Mouse (Mus musculus) intestine, embryonic 14.5 days (tissue): ENCODE measurements around the gene Ell. TPM values are rescaled to one million over a fixed set of nuclear protein-coding genes. Genes with fewer than 3 reads are reported as not detected.
"Not testable (repeated sequence)": the region's sequence is repeated elsewhere in the genome, so short reads cannot be mapped to it uniquely, and the experiment has no call there.

Experiments
- ATAC-seq: fragments of 200-750 bp; cut with Nextera tagmentation; replicated peaks from 2 replicates; pipeline ENCODE4 v1.8.0; 2017; ENCODE audit warnings: low read depth, moderate number of reproducible peaks, moderate TSS enrichment, moderate library complexity; ENCODE audit not compliant: low FRiP score, low TSS enrichment
- DNase-seq: peaks from one replicate; pipeline ENCODE4 v3.0.0-alpha.2; 2018; ENCODE audit warnings: low spot score
- H3K27ac ChIP-seq: fragments of 300-500 bp; sonication (generic); 2 replicates; pipeline ENCODE4 v1.5.1; 2014; ENCODE audit warnings: low read depth, mild to moderate bottlenecking, control low read depth
- H3K27me3 ChIP-seq: fragments of 300-500 bp; sonication (generic); replicated peaks from 2 replicates; pipeline ENCODE4 v1.6.1; 2014; ENCODE audit warnings: low read length, control low read depth; ENCODE audit not compliant: control insufficient read depth, insufficient read depth
- H3K36me3 ChIP-seq: fragments of 300-500 bp; sonication (generic); 2 replicates; pipeline ENCODE4 v1.6.1; 2014; ENCODE audit warnings: low read length, control low read depth; ENCODE audit not compliant: control insufficient read depth, insufficient read depth
- H3K4me1 ChIP-seq: fragments of 300-500 bp; sonication (generic); replicated peaks from 2 replicates; pipeline ENCODE4 v1.6.1; 2014; ENCODE audit warnings: low read length, control low read depth, mixed read lengths; ENCODE audit not compliant: control insufficient read depth, insufficient read depth
- H3K4me2 ChIP-seq: fragments of 300-500 bp; sonication (generic); 2 replicates; pipeline ENCODE4 v1.6.1; 2014; ENCODE audit warnings: low read length
- H3K4me3 ChIP-seq: fragments of 300-500 bp; sonication (generic); 2 replicates; pipeline ENCODE4 v1.5.1; 2014; ENCODE audit warnings: low read depth, low read length, control low read depth, mixed read lengths
- H3K9ac ChIP-seq: fragments of 300-500 bp; sonication (generic); 2 replicates; pipeline ENCODE4 v1.6.1; 2014; ENCODE audit warnings: mild to moderate bottlenecking, low read length
- H3K9me3 ChIP-seq: fragments of 300-500 bp; sonication (generic); 2 replicates; pipeline ENCODE4 v1.6.1; 2016; ENCODE audit warnings: low read length, control low read depth; ENCODE audit not compliant: control insufficient read depth
- WGBS: fragments of 180-500 bp; shearing (Covaris S2); extraction: QIAGEN DNeasy Blood & Tissue Kit; methylation state at CpG from one replicate; pipeline ENCODE4 v1.1.7; 2014; 5-methylcytosine and 5-hydroxymethylcytosine counted together
- polyA plus RNA-seq: library from polyadenylated mRNA; unstranded; fragments of >200 nt; fragmentation: Nextera tagmentation; extraction: Ambion mirVana; gene quantifications from 2 replicates; pipeline ENCODE4 v1.2.1, GENCODE M21; 2014

The Ell gene
- polyA plus RNA-seq, 1 experiment from 2014 or later = 16.6 TPM

DNA sequence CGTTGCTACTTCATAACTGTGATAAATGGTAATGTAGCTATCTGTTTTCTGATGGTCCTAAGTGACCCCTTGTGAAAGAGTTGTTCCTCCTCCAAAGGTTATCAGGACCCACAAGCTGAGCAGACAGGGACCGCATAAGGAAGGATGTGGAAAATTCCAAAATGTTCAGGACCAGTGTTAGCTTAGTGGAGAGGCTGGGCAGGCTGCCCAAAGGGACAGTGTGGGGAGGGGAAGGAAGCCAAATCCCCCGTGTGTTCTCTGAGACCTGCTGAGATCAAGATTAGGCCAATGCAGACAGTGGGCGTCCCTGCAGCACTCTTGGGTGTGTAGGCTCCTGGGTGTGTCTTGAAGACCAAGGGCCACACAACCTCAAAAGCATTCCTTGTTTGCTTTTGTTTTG, 35.7 kb downstream of the Ell start:
- no peaks in the 10 kb centered on the region for H3K9me3 ChIP-seq
- peaks cover 25% of the 10 kb centered on the region for H3K36me3 ChIP-seq
- DNase-seq = no peak
- H3K4me1 ChIP-seq = no peaks in the 10 kb centered on the region
- H3K4me3 ChIP-seq = no peak overlapping the region
- no peak for ATAC-seq
- H3K9ac ChIP-seq = no peak overlapping the region
- no peak overlapping the region for H3K4me2 ChIP-seq
- WGBS = 77% methylated on average over 4 of the region's 4 CpGs
- no peak overlapping the region for H3K27ac ChIP-seq
- no peaks in the 10 kb centered on the region for H3K27me3 ChIP-seq

DNA sequence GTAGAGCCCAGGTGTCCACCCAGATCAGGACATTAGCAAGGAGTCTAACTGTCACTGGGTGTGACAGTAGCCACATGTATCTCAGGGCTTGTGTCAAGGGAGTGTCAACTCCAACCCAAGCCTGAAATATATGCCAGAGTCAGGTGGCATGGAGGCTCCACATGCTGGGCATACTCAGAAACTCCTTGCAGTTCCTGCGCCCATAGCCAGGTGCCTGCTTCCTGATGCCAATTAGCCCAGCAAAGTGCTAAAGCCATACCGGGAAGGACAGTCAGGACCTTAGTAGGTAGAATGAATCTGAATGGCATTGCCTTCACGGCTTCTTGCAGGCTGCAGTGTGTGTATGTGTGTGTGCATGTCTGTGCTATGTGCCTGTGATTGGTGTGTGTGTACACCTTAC, 38.0 kb downstream of the Ell start:
- Histone ChIP-seq H3K9ac (no peak overlapping the region), H3K4me3 (no peak overlapping the region), H3K27me3 (no peaks in the 10 kb centered on the region), H3K4me2 (no peak overlapping the region), H3K36me3 (peaks cover 48% of the 10 kb centered on the region), H3K9me3 (no peaks in the 10 kb centered on the region), H3K27ac (no peak overlapping the region), H3K4me1 (no peaks in the 10 kb centered on the region)
- 90% methylated on average over 3 of the region's 3 CpGs for WGBS
- no peak for ATAC-seq
- DNase-seq = no peak

DNA sequence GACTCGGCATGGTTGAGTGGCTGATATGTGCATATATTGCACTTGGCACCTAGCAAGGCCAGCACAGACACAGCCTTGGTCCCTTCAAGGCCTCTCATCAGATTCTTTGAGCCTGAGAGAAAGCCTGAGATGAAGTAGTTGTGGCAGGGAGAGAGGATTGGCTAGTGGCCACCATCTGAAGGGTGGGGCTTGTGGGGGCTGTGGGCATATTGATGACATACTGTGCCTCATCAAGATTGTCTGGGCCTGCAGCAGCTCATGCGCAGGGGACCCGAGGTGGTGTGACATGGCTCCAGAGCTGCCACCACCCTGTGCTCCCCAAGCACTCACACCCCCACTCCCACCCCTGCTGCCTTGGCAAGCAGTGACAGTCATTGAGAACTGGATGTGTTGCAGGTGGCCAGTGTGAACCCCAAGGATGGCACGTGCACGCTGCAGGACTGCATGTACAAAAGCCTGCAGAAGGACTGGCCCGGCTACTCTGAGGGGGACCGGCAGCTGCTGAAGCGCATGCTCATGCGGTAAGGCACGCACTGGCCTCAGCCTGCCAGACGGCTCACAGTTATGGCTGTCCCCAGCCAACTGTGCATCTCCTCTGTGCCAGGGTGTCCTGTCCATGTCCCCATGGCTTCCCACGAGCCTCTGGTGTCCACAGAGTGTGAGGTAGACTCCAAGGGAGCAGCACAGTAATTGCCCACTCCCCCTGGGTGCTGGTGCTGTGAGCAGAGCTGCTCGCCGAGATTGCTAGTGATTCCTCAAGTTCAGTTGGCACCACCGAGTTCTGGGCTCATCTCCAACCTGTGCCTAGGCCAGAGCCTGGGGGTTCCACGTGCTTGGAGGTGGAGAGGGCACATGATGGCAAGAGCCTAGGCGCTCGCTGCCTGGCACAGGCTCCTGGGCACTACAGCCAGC, 44.5 kb downstream of the Ell start:
- no peak overlapping the region for H3K4me2 ChIP-seq
- H3K9ac ChIP-seq = no peak overlapping the region
- H3K4me3 ChIP-seq = no peak overlapping the region
- H3K27me3 ChIP-seq = no peaks in the 10 kb centered on the region
- H3K9me3 ChIP-seq = no peaks in the 10 kb centered on the region
- DNase-seq (no peak), ATAC-seq (no peak)
- 95% methylated on average over 18 of the region's 18 CpGs for WGBS
- H3K4me1 ChIP-seq = no peaks in the 10 kb centered on the region
- H3K27ac ChIP-seq = no peak overlapping the region
- peaks cover 89% of the 10 kb centered on the region for H3K36me3 ChIP-seq

DNA sequence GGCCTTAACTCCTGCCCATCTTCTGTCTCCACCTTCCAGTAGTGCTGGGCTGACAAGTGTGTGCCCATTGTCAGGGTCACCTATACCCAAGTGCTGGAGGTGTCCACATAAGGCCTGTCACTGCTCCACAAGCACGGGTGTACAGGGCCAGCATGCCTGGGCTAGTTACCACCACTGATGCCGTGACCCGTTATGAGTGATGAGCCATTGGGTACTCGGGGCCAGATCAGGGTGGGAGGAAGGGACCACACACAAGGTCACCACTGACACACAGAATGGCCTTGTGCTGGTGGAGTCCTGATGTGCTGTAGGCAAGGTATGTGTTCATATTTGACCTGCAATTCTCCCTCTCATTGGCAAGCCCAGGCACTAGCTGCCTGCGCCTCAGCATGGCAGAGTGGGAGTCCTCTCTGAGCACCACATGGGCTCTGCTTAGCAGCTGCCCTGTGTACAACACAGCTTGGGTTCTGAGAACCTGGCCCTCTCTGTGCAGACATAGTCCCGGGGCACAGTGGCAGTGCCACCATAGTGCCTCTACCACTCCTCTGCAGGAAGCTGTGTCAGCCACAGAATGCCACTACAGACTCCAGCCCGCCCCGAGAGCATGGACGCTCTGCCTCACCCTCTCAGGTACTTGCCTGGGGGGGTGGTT, 45.5 kb downstream of the Ell start:
- no peak overlapping the region for H3K9ac ChIP-seq
- H3K4me3 ChIP-seq = no peak overlapping the region
- H3K27me3 ChIP-seq = no peaks in the 10 kb centered on the region
- H3K4me1 ChIP-seq = no peaks in the 10 kb centered on the region
- peaks cover 89% of the 10 kb centered on the region for H3K36me3 ChIP-seq
- WGBS = 88% methylated on average over 9 of the region's 9 CpGs
- no peak overlapping the region for H3K27ac ChIP-seq
- ATAC-seq (0 out of 2 replicates have a peak, but pooled peaks have one; percentile 8), DNase-seq (no peak)
- H3K4me2 ChIP-seq = no peak overlapping the region
- H3K9me3 ChIP-seq = no peaks in the 10 kb centered on the region

DNA sequence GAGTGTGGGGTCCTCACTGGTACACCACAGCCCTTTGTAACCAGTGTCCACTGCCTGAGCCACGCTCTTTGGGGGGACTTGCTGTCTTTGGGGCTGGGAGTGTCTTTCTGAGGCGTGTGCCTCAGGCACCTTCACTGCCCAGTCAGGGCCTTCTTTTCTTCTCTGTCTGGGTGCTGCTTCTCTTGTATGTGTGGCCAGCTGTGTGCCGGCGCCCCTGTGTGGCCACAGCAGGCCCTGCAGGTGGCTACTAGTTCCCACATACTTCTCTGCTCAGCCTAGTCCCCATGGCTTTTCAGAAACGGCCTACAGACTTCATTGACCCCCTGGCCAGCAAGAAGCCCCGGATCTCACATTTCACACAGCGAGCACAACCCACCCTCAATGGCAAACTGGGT, 46.0 kb downstream of the Ell start:
- no peak overlapping the region for H3K4me2 ChIP-seq
- H3K4me3 ChIP-seq = no peak overlapping the region
- H3K4me1 ChIP-seq = no peaks in the 10 kb centered on the region
- no peaks in the 10 kb centered on the region for H3K27me3 ChIP-seq
- no peak overlapping the region for H3K27ac ChIP-seq
- no peak overlapping the region for H3K9ac ChIP-seq
- 45% methylated on average over 7 of the region's 7 CpGs for WGBS
- H3K36me3 ChIP-seq = peaks cover 87% of the 10 kb centered on the region
- no peak for DNase-seq
- ATAC-seq = peak; percentile 23; the same call in 1 of the 2 replicates
- H3K9me3 ChIP-seq = no peaks in the 10 kb centered on the region

DNA sequence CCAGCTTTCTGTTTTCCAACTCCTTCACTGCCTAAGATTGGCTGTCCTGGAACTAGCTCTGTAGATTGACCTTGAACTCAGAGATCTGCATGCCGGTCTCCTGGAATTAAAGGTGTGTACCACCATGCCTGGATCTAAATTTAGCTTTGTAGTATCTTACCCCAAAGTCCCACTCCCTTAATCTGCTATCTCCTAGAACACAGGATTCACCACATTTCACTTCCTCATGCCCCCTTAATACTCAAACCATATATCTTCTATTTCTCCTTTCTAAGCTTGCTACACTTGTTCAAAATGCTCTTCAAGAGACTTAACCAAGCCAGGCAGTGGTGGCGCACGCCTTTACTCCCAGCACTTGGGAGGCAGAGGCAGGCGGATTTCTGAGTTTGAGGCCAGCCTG, 48.7 kb downstream of the Ell start:
- DNase-seq, H3K4me2 ChIP-seq, ATAC-seq, H3K4me3 ChIP-seq, H3K27ac ChIP-seq, H3K9ac ChIP-seq, H3K9me3 ChIP-seq, H3K27me3 ChIP-seq, H3K4me1 ChIP-seq: not testable (repeated sequence)
- WGBS = 93% methylated on average over 4 of the region's 4 CpGs
- peaks cover 73% of the 10 kb centered on the region for H3K36me3 ChIP-seq

DNA sequence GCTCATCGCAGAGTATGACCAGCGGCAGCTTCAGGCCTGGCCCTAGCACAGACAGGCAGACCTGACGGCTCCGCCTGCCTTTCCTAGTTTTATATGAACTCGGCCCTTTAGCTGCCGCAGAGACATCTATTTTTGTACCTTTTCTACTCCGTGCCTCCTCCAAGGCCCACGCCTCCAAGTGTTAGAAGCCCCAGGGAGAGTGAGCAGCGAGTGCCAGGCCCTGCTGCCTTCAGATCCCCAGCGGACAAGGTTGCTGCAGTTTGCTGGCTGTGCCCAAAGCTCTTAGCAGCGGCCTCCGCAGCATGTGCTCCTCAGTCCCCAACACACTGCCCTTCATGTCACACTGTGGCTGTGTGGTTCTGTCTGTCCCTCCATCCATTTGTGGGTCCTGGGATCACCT, 52.3 kb downstream of the Ell start:
- Histone ChIP-seq H3K4me2 (no peak overlapping the region), H3K36me3 (peaks cover 50% of the 10 kb centered on the region), H3K27me3 (no peaks in the 10 kb centered on the region), H3K4me1 (peaks cover 16% of the 10 kb centered on the region), H3K27ac (no peak overlapping the region), H3K9ac (no peak overlapping the region), H3K9me3 (no peaks in the 10 kb centered on the region), H3K4me3 (no peak overlapping the region)
- ATAC-seq (no peak), DNase-seq (no peak)
- 93% methylated on average over 12 of the region's 12 CpGs for WGBS

DNA sequence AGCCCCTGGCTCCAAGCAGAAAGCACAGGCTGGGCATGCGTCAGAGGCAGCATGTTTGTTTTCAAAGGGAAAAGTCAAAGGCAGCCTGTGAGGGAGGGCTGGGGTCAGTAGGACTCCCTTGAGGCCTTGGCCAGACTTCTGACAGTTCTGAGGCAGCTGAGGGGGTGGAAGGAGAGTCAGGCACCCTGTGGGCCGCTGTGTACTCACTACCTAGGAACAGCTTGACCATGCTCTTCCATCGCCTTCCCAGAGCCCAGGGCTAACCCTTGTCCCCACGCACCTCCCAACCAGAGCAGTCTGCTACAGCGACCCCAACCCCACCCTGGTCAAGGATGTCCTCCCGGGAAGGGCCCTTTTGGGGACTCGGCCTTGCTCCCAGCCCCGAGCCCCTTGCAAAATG, 53.9 kb downstream of the Ell start:
- DNase-seq = no peak
- Histone ChIP-seq H3K27me3 (no peaks in the 10 kb centered on the region), H3K36me3 (peaks cover 40% of the 10 kb centered on the region), H3K4me1 (peaks cover 27% of the 10 kb centered on the region), H3K9ac (no peak overlapping the region), H3K4me3 (peak overlapping the region; percentile 66; the same call in 1 of the 2 replicates), H3K4me2 (peak overlapping the region; percentile 89), H3K27ac (peak overlapping the region; percentile 83; the same call in 1 of the 2 replicates), H3K9me3 (no peaks in the 10 kb centered on the region)
- no peak for ATAC-seq
- 44% methylated on average over 8 of the region's 8 CpGs for WGBS
